Mouse (Mus musculus) 416B (cell line): ENCODE measurements around the gene Dot1l.
A peak's percentile ranks its signal among the peaks of the same experiment; 100 is the strongest.
"Not testable (repeated sequence)": the region's sequence is repeated elsewhere in the genome, so short reads cannot be mapped to it uniquely, and the experiment has no call there.

Experiments
- DNase-seq: peaks from one replicate; pipeline ENCODE4 v3.0.0; 2011; ENCODE audit warnings: low read depth

Dot1l gene

GRCm38 (mm10) chr10:80812391-80813041, 57.5 kb downstream of the Dot1l start:
- DNase-seq, result no peak

- DNase-seq, result no peak
These were observed 58.4 kb downstream of the Dot1l start, which contains the start of gene Jsrp1 for GRCm38 (mm10) chr10:80813366-80813765. Jsrp1 (minus strand) TSS chr10:80813498.

GRCm38 (mm10) chr10:80814800-80815199, 59.8 kb downstream of the Dot1l start:
- no peak for DNase-seq

- DNase-seq, result not testable (repeated sequence)
These were observed 61.3 kb downstream of the Dot1l start for GRCm38 (mm10) chr10:80816303-80816702.

GRCm38 (mm10) chr10:80817164-80817563, 62.2 kb downstream of the Dot1l start:
- DNase-seq, result no peak

GRCm38 (mm10) chr10:80817955-80818354, 62.9 kb downstream of the Dot1l start:
- DNase-seq, result peak; percentile 74

- no peak for DNase-seq
These were observed 63.7 kb downstream of the Dot1l start for GRCm38 (mm10) chr10:80818599-80819281.

GRCm38 (mm10) chr10:80819406-80819805, 64.4 kb downstream of the Dot1l start:
- DNase-seq, result no peak

GRCm38 (mm10) chr10:80821991-80822390, 67.0 kb downstream of the Dot1l start:
- DNase-seq, result peak; percentile 65

GRCm38 (mm10) chr10:80822528-80822927, 67.5 kb downstream of the Dot1l start:
- no peak for DNase-seq

- no peak for DNase-seq
These were observed 68.3 kb downstream of the Dot1l start for GRCm38 (mm10) chr10:80823316-80823715.

- peak; percentile 79 for DNase-seq
These were observed 69.0 kb downstream of the Dot1l start for GRCm38 (mm10) chr10:80823847-80824643.

GRCm38 (mm10) chr10:80824827-80825226, 69.8 kb downstream of the Dot1l start:
- DNase-seq, result peak; percentile 40

- peak; percentile 100 for DNase-seq
These were observed 71.4 kb downstream of the Dot1l start, which contains the start of gene Oaz1 for GRCm38 (mm10) chr10:80826151-80827062. Oaz1 (plus strand) TSS chr10:80826656.

- DNase-seq, result no peak
These were observed 72.3 kb downstream of the Dot1l start for GRCm38 (mm10) chr10:80827063-80827869.

GRCm38 (mm10) chr10:80827870-80828420, 72.9 kb downstream of the Dot1l start:
- no peak for DNase-seq

- not testable (repeated sequence) for DNase-seq
These were observed 73.6 kb downstream of the Dot1l start for GRCm38 (mm10) chr10:80828587-80828986.

GRCm38 (mm10) chr10:80829359-80830278, 74.6 kb downstream of the Dot1l start:
- no peak for DNase-seq

- peak; percentile 72 for DNase-seq
These were observed 76.1 kb downstream of the Dot1l start for GRCm38 (mm10) chr10:80831136-80831535.
